Mouse (Mus musculus) cortical plate, adult 2 months (tissue): ENCODE data around the gene Plekhg3.

Experiments used
- CTCF ChIP-seq: fragments of 200-500 bp; IDR thresholded peaks from 2 replicates; pipeline ENCODE4 v1.5.1; 2011; ENCODE audit warnings: mild to moderate bottlenecking, control low read depth, low read length; ENCODE audit not compliant: insufficient read depth; ENCODE audit errors: extremely low read depth
- POLR2A ChIP-seq: fragments of 200-500 bp; IDR thresholded peaks from 2 replicates; pipeline ENCODE4 v1.6.1; 2011; ENCODE audit warnings: mild to moderate bottlenecking, low read length, control low read depth; ENCODE audit not compliant: insufficient read depth; ENCODE audit errors: extremely low read depth

DNA sequence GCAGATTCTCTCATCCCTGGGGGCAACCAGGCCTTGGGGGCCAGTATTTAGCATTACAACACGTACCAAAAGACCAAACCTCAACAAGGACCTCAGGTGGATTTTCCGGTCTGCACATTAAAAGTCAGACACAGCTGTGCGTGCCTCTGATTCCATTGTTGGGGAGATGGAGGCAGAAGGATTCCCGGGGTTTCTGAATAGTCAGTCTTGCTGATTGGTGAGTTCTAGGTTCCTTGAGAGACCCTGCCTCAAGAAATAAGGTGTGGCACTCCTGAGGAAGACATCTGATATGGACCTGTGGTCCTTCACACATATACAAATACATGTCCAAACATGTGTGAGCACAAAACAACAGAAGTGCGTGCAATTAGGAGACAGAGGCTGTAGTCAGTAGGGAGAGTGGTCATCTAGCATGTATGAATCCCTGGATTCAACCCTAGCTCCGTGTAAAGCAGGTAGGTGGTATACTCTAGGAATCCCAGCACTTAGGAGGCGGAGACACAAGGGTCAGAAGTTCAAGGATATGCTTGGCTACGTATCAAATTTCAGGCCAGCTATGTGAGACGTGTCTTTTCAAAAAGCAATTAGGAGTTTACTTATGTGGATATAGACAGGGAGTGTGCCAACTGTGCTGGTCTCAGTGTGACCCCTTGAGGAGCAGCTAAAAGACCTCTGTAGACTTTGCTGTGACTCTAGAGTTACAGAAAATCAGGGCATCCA is 39.7 kb downstream of the Plekhg3 start:
- TF ChIP-seq CTCF, result no peak
- no peak for TF ChIP-seq POLR2A
